Mouse (Mus musculus) frontal cortex, postnatal 14 days (tissue): ENCODE measurements around the gene Lrfn1.
"Not testable (repeated sequence)": the region's sequence is repeated elsewhere in the genome, so short reads cannot be mapped to it uniquely, and the experiment has no call there.

Experiments used
- DNase-seq, 2 experiments: peaks; one replicate each; pipeline ENCODE4 v3.0.0; 2022; ENCODE audit warnings: low spot score in 2 of 2

The Lrfn1 gene

DNA sequence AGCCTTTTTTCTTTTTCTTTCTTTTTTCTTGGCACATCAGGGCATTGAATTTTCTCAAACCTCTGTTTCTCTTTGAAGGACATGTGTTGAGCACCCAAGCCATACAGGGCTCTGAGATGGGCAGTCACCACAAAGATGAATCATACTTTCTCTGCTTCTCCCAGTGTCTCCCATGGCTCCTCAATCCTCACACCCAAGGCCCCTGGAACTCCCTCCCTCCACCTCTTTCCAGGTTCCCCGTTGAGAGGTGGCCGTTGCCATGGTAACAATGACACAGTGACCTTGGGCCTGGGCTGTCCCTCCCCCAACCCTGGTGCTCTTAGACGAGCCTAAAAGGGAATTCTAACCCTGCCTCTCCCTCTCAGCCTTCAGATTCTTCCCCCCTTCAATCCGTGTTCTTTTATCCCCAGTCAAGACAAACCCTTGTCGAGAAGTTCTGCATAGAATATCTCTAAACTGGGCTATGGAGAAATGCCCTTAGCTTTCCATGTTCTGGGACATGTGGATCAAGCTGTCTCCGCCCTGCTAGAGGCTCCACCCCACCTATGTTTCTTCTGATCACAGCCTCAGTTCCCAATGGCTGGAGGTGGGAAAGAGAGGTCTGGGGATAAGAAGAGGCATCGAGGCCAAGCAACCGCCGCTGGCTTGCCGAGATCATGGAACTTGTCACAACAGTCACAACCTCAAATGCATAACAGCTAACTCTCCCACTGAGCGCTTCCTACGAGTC is 4.5 kb upstream of the Lrfn1 start:
- DNase-seq: no peak

DNA sequence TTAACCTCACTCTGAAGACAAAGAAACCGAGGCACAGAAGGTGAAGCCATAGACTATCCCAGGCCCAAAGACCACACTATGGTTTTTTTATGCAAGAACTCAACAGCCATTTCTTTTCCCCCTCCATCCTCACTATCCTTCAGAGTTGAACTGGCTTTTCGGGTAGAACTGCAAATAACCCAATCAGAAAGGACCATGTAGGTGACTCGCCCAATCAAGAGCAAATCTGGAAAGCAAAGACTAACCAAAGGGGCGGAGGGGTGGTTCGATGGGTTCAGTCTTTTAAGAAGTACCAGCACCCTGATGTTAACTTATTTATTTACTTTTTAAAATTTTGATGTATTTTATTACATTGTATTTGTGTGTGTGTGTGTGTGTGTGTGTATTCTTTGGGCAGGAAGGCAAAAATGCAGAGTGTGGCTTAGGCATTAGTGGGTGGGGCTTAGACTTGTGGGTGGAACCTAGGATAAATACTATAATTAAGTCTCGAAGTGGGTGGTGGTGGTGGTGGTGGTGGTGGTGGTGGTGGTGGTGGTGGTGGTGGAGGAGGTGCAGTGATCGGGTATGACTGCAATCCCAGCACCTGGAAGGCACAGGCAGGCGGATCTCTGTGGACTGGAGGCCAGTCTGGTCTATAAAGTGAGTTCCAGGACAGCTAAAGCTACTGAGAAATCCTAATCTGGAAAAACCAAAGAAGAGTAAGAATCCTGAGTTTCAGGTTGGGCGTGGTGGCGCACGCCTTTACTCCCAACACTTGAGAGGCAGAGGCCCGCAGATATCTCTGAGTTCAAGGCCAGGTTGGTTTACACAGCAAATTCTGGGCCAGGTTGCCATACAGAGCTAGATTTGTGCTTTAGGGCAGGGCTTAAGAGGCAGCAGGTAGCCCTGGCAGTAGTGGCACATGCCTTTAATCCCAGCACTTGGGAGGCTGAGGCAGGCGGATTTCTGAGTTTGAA is 3.6 kb upstream of the Lrfn1 start:
- no peak for DNase-seq

DNA sequence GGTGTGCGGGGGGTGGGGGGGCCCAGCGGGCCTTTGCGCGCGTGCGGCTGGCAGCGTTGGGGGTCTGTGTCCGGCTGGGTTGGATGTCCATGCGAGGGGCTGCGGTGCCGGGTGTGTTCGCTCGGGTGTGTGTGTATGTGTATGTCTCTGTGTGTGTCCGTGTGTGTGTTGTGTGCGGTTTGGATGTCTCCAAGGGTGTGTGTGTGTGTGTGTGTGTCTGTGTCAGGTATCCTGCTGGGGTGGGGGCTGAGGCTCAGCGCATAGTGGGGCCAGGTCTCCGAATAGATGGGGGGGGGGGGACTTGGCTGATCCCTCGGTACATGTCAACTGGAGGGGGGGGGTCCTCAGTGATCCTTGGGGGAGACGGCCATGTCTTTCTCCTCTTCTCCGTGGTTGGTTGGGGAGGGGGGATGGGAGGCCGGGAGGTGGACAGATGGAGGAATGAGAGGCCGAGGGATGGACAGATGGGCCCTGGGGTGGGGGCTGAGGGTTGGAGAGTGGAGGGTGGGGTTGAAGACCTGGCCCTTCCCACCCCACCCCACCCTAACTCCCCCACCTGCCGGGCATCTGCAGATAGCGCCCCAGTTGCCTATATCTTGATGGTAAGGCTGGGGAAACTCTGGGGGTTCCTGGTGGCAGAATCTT is 703 bp downstream of the Lrfn1 start:
- no peak for DNase-seq

- DNase-seq: no peak
Measured at GRCm38 (mm10) chr7:28460361-28460760, 8.6 kb downstream of the Lrfn1 start.

DNA sequence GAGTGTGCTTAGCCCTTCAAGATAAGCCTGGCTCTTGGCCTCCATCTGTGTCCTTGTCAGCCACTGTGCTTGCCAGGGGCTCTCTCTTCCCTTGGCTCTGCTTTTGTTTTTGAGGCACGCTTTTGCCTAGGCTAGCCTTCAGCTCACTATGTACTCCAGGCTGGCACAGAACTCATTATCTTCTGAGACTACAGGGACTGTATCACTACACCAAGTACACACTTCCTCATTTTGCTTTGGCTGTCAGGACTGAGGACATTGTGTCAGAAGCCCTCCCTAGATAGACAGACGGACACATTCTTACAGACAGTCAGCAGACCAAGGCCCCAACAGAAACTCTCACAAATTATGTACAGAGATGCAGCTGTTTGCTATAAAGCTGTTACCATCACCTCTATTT is 11.0 kb downstream of the Lrfn1 start:
- DNase-seq: no peak

GRCm38 (mm10) chr7:28464416-28465212 is 12.8 kb downstream of the Lrfn1 start:
- DNase-seq: peak; percentile 79 to 88

GRCm38 (mm10) chr7:28466721-28467212 is 15.0 kb downstream of the Lrfn1 start:
- no peak for DNase-seq

DNA sequence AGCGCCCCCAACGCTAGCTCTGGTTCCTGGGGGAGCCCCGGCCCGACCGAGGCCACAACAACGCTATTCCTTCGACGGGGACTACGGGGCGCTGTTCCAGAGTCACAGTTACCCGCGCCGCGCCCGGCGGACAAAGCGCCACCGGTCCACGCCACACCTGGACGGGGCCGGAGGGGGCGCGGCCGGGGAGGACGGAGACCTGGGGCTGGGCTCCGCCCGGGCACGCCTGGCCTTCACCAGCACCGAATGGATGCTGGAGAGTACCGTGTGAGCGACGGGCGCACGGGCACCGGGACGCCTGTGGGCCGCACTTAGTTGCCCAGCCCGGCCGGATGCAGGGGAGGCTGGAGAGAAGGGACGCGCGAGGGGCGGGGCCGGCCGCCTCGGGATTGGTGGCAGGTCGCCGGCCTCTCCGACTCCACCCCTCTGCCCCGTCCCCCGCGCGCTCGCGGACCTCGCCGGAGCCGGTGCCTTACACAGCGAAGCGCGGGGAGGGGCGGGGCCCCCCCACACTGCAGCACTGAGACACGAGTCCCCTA is 15.5 kb downstream of the Lrfn1 start:
- no peak for DNase-seq

- DNase-seq: no peak
Measured at GRCm38 (mm10) chr7:28476191-28476590, 24.4 kb downstream of the Lrfn1 start.

DNA sequence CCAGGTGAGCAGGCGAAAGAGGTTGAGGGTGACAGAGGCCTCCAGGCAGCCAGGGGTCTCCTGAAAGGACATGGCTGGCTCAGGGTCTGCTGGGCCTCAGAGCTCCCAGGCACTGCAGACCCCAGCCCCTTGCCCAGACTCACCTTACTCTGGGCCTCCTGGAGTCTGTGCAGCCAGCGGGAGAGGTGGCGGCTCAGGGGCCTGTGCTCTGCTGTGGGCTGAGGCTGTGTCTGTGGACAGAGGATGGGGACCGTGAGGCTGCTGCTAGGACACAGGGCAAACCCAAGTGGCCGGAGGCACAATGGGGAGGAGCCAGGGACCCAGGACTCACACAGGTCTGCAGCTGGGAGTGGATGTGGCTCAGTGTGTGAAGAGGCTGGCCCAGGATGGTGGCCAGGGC is 25.6 kb downstream of the Lrfn1 start:
- no peak for DNase-seq

DNA sequence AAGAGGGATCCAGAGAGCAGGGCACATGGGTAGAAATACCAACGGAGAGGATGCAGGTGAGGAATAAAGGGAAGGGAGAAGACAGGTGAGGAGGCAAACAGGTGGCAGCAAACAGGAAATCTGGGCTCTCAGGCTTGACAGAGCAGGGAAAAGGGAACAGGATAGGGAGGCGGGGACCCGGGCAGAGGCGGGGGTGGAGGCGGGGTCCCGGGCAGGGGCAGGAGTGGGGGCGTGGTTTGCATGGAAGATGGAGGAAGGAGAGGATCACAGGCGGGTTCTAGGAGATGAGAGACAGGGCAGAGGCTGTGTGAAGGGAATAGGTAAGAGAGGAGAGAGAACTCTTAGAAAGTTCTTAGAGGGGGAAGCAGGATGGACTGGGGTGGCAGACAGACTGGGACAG is 27.1 kb downstream of the Lrfn1 start:
- DNase-seq: no peak

DNA sequence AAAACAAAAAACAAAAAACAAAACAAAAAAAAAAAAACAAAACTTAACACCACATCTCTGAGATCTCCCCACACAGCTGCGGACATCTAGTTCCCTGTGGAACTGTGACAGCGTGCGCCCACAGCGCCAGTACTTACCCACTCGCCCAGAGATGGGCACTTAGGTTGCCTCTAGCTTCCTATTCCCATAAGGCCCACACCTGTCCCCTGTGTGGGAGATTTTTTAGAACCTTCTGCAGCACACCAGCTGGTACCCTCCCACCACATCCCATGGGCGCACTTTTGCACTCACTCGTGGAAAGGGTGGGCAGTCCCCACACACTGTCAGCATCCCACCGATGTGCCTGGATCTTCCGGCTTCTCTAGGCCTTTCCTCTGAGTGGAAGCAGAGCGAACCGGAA is 31.1 kb downstream of the Lrfn1 start:
- DNase-seq: no peak

- DNase-seq: no peak
Measured at GRCm38 (mm10) chr7:28484192-28484591, 32.4 kb downstream of the Lrfn1 start.

DNA sequence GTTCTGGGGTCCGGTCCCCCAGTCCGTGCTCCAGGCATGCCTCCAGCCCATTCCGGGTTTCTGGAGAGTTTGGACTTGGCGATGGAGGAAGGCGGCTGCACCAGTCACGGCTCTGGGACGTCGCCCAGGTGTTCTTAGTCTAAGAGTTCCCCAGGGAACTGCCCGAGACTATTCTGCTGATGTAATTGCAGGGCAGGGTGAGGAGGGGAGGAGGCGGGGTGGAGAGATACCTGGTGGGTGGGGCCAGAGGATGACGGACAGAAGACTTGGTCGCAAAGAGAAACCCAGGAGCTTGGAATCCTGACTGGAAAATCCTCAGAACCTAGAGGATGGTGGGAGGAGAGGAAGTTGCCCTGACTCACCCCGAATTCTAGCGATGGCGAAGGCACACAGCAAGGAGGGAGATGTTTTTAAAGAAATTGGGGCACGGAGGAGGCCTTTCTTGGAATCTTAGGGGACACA is 36.3 kb downstream of the Lrfn1 start:
- DNase-seq: peak in 1 of 2 experiments; percentile 15

GRCm38 (mm10) chr7:28490410-28490809 is 38.6 kb downstream of the Lrfn1 start:
- DNase-seq: no peak

DNA sequence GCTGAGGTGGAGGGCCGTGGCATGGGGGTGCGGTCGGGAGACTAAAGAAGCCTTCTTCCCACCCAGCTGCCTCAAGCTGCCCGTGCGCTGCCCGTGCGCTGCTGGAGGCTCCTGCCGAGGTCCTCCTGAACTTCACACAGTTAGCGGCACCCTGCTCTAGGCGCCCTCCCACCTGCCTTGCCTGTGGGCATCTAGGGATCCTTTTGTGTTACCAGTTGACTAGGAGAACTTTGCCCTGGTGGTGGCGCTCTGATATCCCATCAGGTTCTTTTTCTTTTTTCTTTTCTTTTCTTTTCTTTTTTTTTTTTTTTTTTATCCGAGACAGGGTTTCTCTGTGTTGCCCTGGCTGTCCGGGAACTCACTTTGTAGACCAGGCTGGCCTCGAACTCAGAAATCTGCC is 39.1 kb downstream of the Lrfn1 start:
- DNase-seq: no peak

- no peak for DNase-seq
Measured at GRCm38 (mm10) chr7:28492310-28492709, 40.5 kb downstream of the Lrfn1 start.

DNA sequence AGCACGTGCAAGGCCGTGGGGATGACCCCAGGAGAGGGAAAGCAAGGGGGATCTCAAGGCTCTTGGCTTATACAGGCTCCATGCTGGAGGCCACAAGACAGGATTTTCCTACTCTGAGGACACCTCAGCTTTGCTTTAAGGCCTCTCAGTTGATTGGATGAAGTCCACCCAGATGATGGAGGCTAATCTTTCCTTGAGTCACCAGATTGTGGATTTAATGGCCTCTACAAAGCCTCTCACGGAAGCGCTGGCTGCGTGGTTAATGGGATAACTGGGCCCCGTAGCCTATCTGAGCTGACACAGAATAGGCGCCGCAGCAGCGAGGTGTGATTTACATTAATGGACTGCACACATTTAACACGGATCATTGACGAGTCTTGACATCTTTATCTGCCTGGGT is 43.6 kb downstream of the Lrfn1 start:
- no peak for DNase-seq

GRCm38 (mm10) chr7:28505585-28505984 is 53.8 kb downstream of the Lrfn1 start:
- DNase-seq: no peak

- DNase-seq: not testable (repeated sequence)
Measured at GRCm38 (mm10) chr7:28509121-28509520, 57.3 kb downstream of the Lrfn1 start.

GRCm38 (mm10) chr7:28510405-28510974 is 58.7 kb downstream of the Lrfn1 start, which contains the start of gene Ifnl2:
TSS of gene Ifnl2 (minus strand) at chr7:28510455.
- DNase-seq: not testable (repeated sequence)
